Mouse (Mus musculus): ENCODE results near the gene Smap2.

Gene Smap2

DNA sequence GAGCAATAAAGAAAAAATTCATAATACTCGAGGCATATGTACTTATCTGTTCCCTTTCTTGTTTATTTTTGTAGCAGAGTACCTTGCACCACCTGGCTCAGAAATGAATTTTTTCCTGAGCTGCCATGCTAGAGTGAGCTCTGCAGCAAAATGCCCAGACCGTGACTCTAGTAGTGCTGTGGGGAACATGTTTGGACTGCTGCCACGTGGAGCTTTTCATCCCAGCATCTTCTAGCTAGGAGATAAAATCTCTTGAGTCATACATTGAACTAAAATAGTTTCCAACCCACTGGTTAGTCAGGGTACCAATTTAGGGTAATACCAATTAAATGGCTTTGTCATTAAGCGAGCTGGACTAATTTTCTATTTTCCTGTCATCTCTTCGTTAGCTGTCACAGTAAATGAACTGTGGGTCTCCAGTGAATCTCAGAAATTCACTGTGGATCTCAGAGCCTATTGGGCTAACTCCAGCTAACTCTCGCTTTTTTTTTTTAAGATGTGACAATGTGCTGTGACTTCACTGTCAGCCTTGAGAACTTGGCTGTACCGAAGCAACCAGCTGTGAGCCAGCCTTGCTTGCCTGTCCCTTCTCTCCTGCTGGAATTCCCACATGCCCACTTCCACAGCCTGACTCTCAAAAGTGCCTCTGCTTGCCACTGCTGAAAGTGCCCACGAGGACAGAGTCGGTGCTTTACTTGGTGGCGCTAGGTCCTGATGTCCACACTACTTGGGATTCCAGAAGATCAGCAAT lies 3.2 kb upstream of the Smap2 start:
- no peak for DNase-seq (ENCODE audit: low spot score)

- DNase-seq (ENCODE audit: low spot score): no peak
Measured at GRCm38 (mm10) chr4:121018250-121018649, 1.2 kb upstream of the Smap2 start.

DNA sequence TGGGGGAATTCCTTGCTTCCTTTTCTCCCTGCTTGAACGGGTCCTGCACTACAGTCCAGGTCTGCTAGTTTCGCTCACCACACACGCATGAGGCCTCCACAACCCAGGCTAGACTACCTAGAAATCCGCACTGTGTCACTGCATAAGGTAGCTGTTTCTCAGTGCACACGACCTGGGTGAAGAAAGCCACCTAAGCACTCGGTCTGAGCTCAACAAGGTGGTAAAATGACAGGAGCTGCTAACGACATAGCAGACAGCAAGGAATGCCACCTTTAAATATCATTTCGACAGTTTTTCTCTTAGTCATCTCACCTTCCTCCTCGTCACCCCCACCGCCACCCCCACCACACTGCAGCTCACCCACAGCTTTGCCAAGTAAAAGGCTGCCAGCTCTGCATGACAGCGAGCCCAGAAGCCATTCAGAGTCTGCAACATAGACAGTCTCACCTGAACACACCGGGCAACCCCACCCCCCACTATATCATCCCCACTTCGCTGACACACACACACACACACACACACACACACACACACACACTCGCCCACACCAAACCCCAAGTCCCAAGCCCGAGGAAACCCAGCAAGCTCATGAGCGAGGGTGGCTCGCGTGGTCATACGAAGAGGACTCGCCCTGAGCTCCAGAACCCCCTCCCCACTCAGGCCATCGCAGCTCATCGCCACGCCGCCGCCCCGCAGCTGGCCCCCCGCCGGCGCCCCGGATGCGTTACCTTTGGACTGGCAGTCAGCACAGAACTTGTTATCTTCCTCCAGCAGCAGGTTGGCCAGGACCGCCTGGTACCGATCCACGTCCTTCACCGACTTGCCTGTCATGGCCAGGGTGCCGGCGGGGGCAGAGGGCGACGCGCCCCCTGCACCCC lies 787 bp downstream of the Smap2 start:
- DNase-seq (ENCODE audit: low spot score): peak; percentile 67

- DNase-seq (ENCODE audit: low spot score): no peak
Measured at GRCm38 (mm10) chr4:121015268-121015659, 1.8 kb downstream of the Smap2 start.

- no peak for DNase-seq (ENCODE audit: low spot score)
Measured at GRCm38 (mm10) chr4:121014594-121015267, 2.3 kb downstream of the Smap2 start.

DNA sequence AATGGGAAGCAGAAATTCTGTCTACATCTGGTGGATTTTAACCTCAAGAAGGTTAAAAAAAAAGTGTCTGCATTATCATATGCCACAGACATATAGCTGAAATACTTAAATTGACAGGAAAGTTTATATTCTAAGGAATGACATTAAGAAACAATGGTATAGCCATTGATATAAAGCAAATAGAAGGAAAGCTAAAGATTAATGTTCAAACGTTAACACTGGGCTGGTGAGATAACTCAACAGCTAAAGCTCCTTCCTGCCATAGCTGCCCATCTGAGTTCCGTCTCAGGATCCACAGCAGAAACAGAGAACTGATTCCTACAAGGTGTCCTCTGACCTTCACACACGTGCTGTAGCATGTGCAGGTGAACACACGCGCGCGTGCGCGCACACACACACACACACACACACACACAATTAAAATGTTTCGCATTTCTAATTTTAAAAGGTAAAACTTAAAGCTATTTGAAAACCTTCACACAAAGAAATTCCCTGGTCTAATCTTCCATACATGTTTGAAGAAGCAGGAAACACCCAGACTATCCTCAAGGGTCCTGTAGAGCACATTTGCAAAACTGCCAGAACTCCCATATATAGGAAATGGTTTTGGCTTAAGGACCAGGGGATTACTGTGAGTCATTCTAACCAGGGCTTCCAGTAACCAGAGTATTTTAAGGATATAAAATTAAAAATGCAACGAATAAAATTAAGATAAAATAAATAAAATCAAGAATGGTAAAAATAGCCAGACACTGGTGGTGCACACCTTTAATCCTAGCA lies 6.1 kb downstream of the Smap2 start:
- DNase-seq (ENCODE audit: low spot score): no peak

DNA sequence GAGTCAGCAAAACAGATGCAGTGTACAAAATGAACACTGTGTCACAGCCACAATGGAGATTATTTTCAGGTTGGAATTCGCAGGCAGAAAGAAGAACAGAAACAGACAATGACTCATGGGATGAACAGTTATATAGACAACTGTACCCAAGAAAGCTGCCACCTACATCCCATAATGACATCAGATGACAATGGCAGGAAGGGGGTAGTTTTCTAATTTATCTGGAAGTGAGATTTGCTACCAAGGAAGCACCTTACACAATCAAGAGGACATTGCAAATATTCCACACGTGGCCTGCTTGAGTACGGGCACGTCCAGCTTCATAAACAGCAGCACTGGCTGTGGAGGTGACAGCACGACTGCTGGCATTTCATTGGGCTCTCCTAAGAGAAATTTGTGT lies 7.9 kb downstream of the Smap2 start:
- DNase-seq (ENCODE audit: low spot score): no peak

GRCm38 (mm10) chr4:121008071-121008745 lies 8.8 kb downstream of the Smap2 start:
- DNase-seq (ENCODE audit: low spot score): no peak

- no peak for DNase-seq (ENCODE audit: low spot score)
Measured at GRCm38 (mm10) chr4:121007006-121007405, 10.0 kb downstream of the Smap2 start.

- DNase-seq (ENCODE audit: low spot score): no peak
Measured at GRCm38 (mm10) chr4:121004679-121005078, 12.4 kb downstream of the Smap2 start.

DNA sequence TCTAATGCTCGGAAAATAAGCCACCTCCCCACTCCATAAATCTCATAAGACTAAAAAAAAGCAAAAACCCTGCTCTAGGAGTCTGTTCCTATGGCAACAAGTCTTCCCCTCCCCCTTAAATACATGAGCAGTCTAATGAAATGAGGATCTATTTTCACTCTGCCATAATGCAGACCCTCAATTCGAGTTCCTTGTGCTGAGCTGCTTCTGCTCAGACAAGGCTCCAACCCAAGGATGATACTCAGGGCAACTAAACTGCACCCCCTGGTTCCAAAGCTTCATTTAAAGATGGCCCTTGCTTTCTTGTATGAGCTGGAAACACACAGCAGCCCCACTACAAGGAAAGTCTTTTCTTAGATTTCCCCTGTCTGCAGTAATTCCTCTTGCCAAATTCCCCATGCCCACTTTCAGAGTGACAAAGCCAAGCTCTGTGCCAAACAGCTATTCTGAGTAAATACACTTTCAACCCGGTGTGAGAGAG lies 13.4 kb downstream of the Smap2 start:
- no peak for DNase-seq (ENCODE audit: low spot score)

GRCm38 (mm10) chr4:121002400-121003171 lies 14.5 kb downstream of the Smap2 start:
- DNase-seq (ENCODE audit: low spot score): no peak

DNA sequence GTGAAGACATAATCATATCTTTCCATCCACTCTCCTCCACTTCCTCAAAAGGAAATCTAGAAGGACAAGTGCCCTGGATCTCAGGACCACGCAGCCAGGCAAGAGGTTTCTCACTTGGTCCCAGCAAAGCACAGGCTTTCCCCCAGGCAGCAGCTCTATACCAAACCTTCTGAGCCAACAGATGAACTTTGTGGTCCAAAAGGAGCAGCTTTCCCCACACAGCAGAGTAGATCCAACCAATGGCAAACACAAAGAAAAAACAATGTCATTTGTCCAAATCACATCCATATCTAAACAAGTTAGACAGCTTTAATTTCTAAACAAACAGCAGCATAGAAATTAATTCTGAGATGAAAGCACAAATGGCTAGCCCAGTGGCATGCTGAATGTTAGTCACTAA lies 15.4 kb downstream of the Smap2 start:
- no peak for DNase-seq (ENCODE audit: low spot score)

- DNase-seq (ENCODE audit: low spot score): no peak
Measured at GRCm38 (mm10) chr4:121001042-121001441, 16.0 kb downstream of the Smap2 start.

DNA sequence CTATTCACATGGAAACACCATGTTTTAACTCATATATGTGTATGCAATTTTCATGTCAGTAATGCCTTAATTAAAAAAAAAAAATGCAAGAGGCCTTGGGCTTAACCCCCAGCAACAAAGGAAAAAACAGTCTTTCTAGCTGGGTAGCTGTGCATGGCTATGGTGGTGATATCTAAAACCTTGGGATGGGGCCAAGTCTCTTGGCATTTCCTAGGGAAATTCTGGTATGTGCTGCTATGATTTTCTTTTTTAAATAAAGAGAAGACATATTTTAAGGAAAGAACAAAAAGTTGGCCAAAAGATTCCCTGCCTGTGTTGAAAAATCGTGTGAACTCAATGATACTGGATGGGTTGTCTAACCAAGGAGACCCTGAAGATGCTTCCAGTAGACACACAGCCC lies 21.1 kb downstream of the Smap2 start:
- no peak for DNase-seq (ENCODE audit: low spot score)

GRCm38 (mm10) chr4:120993025-120993424 lies 24.0 kb downstream of the Smap2 start:
- DNase-seq (ENCODE audit: low spot score): no peak

DNA sequence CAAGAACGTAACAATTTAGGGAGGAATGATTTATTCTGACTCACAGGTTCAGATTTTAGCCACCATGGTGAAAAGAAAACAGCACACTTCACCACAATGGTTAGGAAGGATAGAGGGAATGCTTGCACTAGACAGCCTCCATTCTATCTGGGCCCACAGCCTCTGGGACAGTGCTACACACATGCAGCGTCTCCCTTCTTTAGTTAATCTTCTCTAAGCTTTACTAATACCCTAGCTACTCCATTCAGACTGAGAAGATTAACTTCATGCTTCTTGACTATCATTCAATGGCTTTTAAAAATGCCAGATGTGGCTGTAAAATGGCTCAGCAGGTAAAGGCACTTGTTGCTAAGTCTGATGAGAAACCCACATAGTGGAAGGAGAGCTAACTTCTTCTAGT lies 24.8 kb downstream of the Smap2 start:
- no peak for DNase-seq (ENCODE audit: low spot score)

- no peak for DNase-seq (ENCODE audit: low spot score)
Measured at GRCm38 (mm10) chr4:120987319-120987718, 29.7 kb downstream of the Smap2 start.

GRCm38 (mm10) chr4:120986446-120986845 lies 30.6 kb downstream of the Smap2 start:
- DNase-seq (ENCODE audit: low spot score): peak; percentile 55

DNA sequence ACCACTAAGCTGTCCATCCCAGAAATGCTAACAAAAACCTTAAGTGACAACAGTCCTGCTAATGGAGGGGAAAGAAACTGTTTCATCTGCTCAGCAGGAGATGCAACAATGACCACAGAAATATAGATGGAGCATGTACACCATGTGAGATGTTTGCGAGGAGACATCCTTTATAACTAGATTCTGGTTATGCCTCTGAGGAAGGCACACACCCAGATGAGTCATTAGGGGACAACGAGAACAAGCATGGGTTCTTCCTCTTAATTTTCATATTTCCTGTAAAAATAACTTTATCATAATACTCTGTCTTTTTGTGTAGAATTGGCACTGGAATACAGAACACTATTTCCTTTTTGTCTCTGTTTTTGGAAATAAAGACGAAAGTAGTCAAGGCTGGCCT lies 38.8 kb downstream of the Smap2 start:
- no peak for DNase-seq (ENCODE audit: low spot score)

GRCm38 (mm10) chr4:120975428-120975734 lies 41.7 kb downstream of the Smap2 start:
- DNase-seq (ENCODE audit: low spot score): no peak
